Mouse (Mus musculus) lung, postnatal 14 days (tissue): ENCODE measurements around the gene Olfr666.
"Not testable (repeated sequence)": the region's sequence is repeated elsewhere in the genome, so short reads cannot be mapped to it uniquely, and the experiment has no call there.

Experiments used
- DNase-seq: peaks from one replicate; pipeline ENCODE4 v3.0.0; 2021

Olfr666 gene

GRCm38 (mm10) chr7:104895852-104896251 is at the start of gene Olfr666:
Gene Olfr666, minus strand, starts transcription at chr7:104895952.
- no peak for DNase-seq

GRCm38 (mm10) chr7:104933940-104934339 is 38.2 kb upstream of the Olfr666 start, which contains the start of gene Olfr669:
Gene Olfr669, plus strand, starts transcription at chr7:104934240.
- no peak for DNase-seq

- no peak for DNase-seq
Observed at GRCm38 (mm10) chr7:104927957-104928356, 32.2 kb upstream of the Olfr666 start, which contains the start of gene Olfr668. Gene Olfr668, minus strand, starts transcription at chr7:104928057.

- DNase-seq, result no peak
Observed at GRCm38 (mm10) chr7:104921382-104921781, 25.6 kb upstream of the Olfr666 start, which contains the start of gene Olfr667. Gene Olfr667, minus strand, starts transcription at chr7:104921482.

GRCm38 (mm10) chr7:104877731-104878130 is 18.0 kb downstream of the Olfr666 start, which contains the start of gene Olfr665:
Gene Olfr665, plus strand, starts transcription at chr7:104878031.
- no peak for DNase-seq

- no peak for DNase-seq
Observed at GRCm38 (mm10) chr7:104861381-104861780, 34.4 kb downstream of the Olfr666 start.

GRCm38 (mm10) chr7:104857683-104858082 is 38.1 kb downstream of the Olfr666 start:
- DNase-seq, result no peak

GRCm38 (mm10) chr7:104856709-104857108 is 39.0 kb downstream of the Olfr666 start, which contains the start of gene Usp17la:
Gene Usp17la, plus strand, starts transcription at chr7:104857009.
- DNase-seq, result not testable (repeated sequence)

- no peak for DNase-seq
Observed at GRCm38 (mm10) chr7:104855248-104855750, 40.5 kb downstream of the Olfr666 start.

- DNase-seq, result not testable (repeated sequence)
Observed at GRCm38 (mm10) chr7:104851546-104851945, 44.2 kb downstream of the Olfr666 start.

GRCm38 (mm10) chr7:104843731-104844287 is 51.9 kb downstream of the Olfr666 start:
- no peak for DNase-seq

GRCm38 (mm10) chr7:104842503-104842902 is 53.2 kb downstream of the Olfr666 start, which contains the start of gene Usp17lb:
Gene Usp17lb, minus strand, starts transcription at chr7:104842603.
- DNase-seq, result no peak
